ENCODE assay signal across 9 mouse cellular contexts in genomic region chr4:143151267-143151666, GRCm38 (mm10).
DNase-seq lines count a peak whose midpoint lies in the region; ATAC-seq lines count a peak whose summit lies in the region.
"Had no signal": no experiment of that assay in that cellular context is flagged by ENCODE, and none has a peak within 500 bp of the region (broad histone marks: within the 10 kb centered on the region; RNA-seq: fewer than 3 reads in every experiment).

No protein-coding gene starts in this region.

- H3K36me3 ChIP-seq in embryonic facial prominence, embryonic 10.5 days (replicated peaks) = peaks cover 18% of the 10 kb centered on the region
- H3K36me3 ChIP-seq: neural tube, embryonic 12.5 days had no signal

- peaks cover 14% of the 10 kb centered on the region for H3K4me1 ChIP-seq in embryonic facial prominence, embryonic 10.5 days

- WGBS in embryonic facial prominence, embryonic 10.5 days = 95% methylated on average over 1 of the region's 1 CpGs

- peak; percentile 58 for DNase-seq in gastrocnemius, postnatal 10 days
- no peak for DNase-seq in gastrocnemius, adult 8-10 months (ENCODE audit: low spot score in 2 of 2)
- peak; percentile 31 for DNase-seq in right cerebral cortex, postnatal 4 days
- no peak for DNase-seq in right cerebral cortex, postnatal 10 days (ENCODE audit: low spot score in 2 of 2)
- DNase-seq in embryonic facial prominence, embryonic 10.5 days (ENCODE audit: low spot score) = peak; percentile 21
- DNase-seq in urinary bladder, postnatal 10 days (ENCODE audit: low spot score) = no peak
- DNase-seq in urinary bladder, adult 18-20 months (ENCODE audit: low spot score in 2 of 2) = no peak

- ATAC-seq in megakaryocyte progenitor cell, adult 5-6 weeks (replicated peaks; ENCODE audit: poor library complexity) = peak; percentile 69

- no peak overlapping the region for H3K27ac ChIP-seq in embryonic facial prominence, embryonic 10.5 days (replicated peaks)
- H3K27ac ChIP-seq: neural tube, embryonic 12.5 days had no signal

- no peaks in the 10 kb centered on the region for H3K27me3 ChIP-seq in embryonic facial prominence, embryonic 10.5 days (replicated peaks; ENCODE audit: low read depth, poor library complexity, severe bottlenecking)
- H3K27me3 ChIP-seq: neural tube, embryonic 12.5 days had no signal

- H3K9me3 ChIP-seq in embryonic facial prominence, embryonic 10.5 days = no peaks in the 10 kb centered on the region
- H3K9me3 ChIP-seq: neural tube, embryonic 12.5 days had no signal

- no peak overlapping the region for H3K4me3 ChIP-seq in embryonic facial prominence, embryonic 10.5 days
- H3K4me3 ChIP-seq: neural tube, embryonic 12.5 days had no signal

Comparison
In these comparisons a context has a peak if more than half of its experiments do, and no peak if none do; other contexts are left out.
1. DNase-seq: peak in gastrocnemius, postnatal 10 days (single experiment), right cerebral cortex, postnatal 4 days (single experiment) and embryonic facial prominence, embryonic 10.5 days (single experiment); none in gastrocnemius, adult 8-10 months (0 of 2), right cerebral cortex, postnatal 10 days (0 of 2), urinary bladder, postnatal 10 days (single experiment) and urinary bladder, adult 18-20 months (0 of 2).